Mouse (Mus musculus) right cerebral cortex, adult 2 months (tissue): ENCODE measurements around the gene Fbln2.
A peak's percentile ranks its signal among the peaks of the same experiment; 100 is the strongest.

ENCODE experiments used
- DNase-seq, 2 experiments: peaks; one replicate each; pipeline ENCODE4 v3.0.0; 2021 to 2022; ENCODE audit warnings: low spot score in 2 of 2

Fbln2 gene

DNA sequence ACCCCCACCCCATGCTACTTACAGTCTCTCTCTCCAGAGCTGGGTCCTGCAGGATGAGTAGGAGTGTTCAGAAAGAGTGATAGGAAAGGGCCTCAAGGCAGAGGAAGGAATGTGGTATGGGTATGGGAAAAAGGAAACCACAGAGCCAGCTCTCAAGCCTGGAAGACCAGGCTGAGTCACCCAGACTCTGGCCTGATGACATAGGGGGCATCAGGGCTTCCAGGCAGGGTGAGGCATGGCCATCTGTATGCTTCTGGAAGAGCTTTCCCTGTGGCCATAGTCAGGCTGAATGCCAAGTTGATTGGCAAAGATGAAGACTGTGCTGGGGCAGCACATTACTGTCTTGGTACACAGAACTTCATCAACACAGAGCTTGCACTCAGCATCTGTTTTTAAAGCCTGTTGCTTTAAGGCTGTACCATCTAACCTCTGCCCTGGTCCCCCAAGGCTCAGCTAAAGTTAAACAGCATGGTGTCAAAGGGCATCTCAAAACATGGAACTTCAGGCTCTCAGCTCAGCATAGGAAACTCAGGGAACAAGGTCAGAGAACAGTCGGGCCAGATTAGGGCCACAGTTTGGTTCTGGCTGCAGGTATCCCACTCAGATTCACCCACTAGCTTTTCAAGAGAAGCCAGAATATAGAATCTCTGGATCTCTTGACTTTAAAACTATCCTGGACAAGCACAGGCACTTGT, 19.3 kb upstream of the Fbln2 start:
- no peak for DNase-seq

DNA sequence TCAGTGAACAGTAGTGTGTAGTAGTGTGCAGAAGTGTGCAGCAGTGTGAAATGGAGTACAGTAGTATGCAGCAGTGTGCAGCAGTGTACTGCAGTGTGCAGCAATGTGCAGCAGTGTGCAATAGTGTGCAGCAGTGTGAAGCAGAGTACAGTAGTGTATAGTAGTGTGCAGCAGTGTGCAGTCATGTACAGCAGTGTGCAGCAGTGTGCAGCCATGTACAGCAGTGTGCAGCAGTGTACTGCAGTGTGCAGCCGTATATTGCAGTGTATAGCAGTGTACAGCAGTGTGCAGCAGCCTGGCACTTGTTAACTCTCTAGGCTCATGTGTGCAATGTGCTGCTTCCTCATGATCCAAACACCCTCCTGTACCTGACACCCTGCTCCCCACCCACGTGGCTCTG, 13.8 kb upstream of the Fbln2 start:
- DNase-seq, result no peak

- DNase-seq, result peak; percentile 29 to 59
These were observed 11.6 kb upstream of the Fbln2 start for GRCm38 (mm10) chr6:91200429-91201188.

DNA sequence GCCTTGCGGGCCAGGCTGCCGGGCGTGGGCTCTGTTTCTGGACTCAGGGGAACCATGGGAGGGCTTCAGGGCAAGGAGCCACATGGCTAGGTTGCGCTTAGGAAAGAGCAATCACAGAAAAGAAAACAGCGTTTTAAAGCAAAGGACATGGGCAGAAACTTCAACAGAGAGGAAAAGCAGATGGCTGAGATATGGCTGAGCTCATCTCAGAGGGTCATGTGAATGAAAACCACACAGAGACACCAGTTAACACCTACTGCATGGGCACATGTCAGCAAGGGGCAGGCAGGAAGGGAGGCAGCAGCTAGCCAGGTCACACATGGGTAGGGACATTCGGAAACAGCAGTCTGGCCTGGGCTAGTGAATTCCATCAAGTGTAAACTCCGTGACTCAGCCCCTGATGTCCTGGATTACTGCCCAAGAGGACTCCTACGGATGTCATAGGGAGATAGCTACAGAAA, 10.3 kb upstream of the Fbln2 start:
- DNase-seq, result no peak

DNA sequence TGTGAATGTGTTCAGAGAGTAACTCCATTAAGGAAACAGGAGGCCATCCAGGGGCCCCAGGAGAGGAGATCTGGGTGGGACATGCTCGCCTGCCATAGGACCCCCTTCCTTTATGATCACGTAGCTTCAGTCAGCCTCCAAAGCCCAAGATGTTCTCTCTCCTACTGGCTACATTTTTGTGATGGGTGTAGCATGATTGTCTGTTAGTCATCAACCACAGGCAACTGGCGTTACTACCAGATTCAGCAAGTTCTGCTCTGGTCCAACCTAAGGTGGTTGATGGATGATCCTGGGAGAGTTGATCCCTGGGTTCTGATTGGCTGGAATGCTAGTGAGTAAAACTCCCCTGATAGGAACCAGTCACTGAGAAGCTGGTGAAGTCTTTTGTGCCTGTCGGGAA, 9.7 kb upstream of the Fbln2 start:
- no peak for DNase-seq

GRCm38 (mm10) chr6:91205346-91205745, 6.9 kb upstream of the Fbln2 start:
- DNase-seq, result no peak

DNA sequence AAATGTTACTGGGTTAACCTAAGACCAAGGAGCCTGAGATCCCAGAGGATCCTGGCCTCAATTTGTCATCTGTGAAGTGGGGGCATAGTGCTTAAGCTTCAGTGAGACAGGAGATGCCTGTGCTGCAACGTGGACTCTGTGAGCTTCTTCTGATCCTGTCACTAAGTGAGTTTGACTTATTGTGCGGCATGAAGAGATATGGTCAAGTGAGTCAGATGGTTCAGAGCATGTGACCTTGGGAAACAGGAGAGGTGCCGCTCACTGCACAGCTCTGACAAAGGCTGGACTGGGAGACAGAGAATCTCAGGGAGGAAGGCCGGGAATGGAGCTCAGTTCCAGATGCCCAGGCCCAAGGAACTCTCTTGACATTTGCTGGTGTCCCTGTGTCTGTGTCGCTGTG, 6.5 kb upstream of the Fbln2 start:
- DNase-seq, result no peak

- no peak for DNase-seq
These were observed 4.8 kb upstream of the Fbln2 start for GRCm38 (mm10) chr6:91207491-91207890.

GRCm38 (mm10) chr6:91209780-91210179, 2.5 kb upstream of the Fbln2 start:
- no peak for DNase-seq

- no peak for DNase-seq
These were observed 1.4 kb upstream of the Fbln2 start for GRCm38 (mm10) chr6:91210852-91211251.

DNA sequence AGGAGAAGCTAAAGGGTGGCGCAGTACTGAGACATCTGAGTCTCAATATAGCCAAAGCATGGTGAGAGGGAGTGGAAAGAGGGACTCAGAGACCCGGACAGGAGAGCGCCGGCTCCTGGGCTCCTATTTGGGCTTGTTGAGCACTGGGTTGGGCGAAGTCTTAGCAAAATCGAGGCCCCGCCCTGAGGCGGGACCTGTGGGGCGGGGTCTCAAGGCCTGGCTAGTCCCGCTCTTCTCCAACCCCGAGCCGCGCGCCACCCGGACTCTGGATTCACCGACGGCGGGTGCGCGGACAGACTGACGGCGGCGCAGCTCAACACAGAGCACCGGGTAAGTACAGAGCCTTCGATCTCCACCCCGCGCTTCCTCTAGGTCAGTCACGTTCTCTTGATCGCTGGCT, 316 bp downstream of the Fbln2 start:
- no peak for DNase-seq

DNA sequence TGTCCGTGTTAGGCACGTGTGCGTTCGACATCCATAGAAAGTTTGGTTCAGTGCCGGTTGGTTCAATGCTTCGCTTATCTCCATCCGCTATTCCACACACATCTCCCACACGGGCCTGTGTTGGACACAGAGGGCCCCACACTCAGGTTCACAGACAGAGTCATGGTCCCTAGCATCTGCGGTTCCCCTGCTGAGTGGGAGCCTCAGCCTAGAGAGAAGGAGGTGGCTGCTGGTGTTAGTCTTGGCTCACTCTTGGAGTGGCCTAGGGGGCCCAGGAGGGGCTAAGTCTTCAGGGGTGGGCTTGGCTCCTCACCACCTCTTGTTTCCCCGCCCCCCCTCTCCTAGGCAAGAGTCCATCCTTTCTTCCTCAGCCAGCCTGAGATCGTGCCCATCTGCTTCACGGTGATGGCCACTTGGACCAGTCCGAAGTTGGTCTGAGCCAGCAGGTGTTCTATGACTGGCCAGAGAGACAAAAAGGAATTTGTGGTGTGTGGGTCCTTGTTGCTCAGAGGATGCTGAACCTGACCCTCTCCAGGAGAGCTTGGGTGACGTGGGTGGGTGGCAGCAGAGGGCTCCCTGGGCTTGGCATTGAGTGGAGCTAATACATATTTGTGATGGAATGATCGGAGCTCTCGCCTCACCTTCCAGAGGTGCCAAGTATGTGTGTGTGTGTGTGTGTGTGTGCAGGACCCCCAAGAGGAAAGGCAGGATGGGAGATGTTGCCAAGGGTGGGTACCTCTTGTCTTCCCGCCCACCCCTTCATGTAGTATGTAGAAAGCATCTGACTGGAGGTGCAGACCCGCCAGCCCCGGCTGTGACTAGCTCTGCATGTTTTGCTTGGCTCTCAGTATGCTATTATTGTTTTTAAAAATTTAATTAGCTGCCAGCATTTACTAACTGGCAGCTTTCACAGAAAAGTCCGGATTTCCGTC, 1.3 kb downstream of the Fbln2 start:
- no peak for DNase-seq

DNA sequence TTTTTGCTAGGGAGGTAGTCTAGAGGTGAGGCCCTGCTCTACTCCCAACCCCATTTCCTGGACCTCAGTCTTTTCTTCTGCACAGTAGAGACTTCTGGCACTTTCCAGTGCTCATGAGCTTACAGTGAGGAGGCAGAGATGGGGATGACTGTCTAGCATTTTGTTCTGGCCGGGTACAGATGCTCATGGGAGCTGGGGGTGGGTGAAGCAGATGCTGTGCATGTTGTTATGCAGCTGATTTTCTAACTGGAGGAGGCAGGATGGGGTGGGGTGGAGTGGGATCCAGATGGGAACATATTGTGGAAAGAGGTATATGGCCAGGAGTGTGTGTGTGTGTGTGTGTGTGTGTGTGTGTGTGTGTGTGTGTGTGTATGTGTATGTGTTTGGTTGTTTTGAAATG, 3.2 kb downstream of the Fbln2 start:
- peak in 1 of 2 experiments; percentile 43 for DNase-seq

DNA sequence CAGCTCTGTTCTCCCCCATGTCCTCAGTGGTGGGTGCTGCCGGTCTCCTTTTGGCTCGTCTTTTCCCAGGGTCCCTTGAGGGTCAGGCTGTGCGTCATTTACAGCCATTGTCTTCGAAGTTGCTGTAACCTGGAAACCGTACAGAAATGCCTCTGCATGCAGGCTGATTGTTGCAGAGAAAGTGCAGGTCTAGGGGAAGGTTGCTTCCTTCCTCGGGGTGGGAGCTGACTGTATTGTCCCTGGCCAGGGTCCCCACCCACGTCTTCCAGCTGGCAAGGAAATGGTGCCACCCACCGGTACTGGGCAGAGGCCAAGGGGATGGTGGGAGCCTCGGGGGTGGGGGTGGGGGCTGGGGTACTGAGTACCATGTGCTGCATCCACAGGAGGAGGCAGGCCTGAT, 6.2 kb downstream of the Fbln2 start:
- DNase-seq, result no peak

DNA sequence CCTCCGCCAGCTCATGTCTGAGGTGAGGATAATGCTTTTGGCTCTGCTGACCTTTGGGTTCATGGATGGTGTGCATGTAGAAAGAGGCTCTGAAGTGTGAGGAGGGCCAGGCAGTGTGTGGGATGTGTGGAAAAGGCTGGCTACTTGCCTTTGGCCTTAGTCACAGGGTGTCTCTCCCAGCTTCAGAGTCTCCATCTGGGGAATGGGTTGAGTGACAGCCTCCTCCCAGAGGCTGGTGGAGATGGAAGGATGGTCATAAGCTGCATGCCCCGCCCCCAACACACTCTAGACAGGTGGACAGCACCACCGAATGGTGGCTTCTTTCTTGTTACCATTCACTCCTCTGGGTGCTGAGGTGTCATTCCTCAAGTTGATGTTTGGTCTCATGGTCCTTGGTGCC, 6.6 kb downstream of the Fbln2 start:
- no peak for DNase-seq

DNA sequence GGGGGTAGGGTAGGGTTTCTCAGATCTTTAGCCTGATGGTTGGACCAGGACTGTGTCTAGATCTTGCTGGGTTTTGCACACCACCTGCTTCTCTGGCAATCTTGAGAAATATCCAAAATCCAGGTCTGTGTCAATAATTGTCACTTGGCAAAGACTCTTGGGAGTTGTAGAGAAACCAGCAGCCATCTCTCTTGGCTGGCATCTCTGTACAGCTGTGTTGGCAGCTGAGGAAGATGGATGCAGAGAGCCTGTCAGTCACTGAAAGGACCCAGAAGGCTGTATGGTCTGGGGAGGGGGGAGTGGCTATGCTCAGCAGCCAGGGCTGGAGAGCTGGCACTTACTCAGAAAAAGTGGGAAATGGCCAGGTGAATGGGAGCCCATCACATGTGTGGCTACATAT, 7.8 kb downstream of the Fbln2 start:
- DNase-seq, result no peak

DNA sequence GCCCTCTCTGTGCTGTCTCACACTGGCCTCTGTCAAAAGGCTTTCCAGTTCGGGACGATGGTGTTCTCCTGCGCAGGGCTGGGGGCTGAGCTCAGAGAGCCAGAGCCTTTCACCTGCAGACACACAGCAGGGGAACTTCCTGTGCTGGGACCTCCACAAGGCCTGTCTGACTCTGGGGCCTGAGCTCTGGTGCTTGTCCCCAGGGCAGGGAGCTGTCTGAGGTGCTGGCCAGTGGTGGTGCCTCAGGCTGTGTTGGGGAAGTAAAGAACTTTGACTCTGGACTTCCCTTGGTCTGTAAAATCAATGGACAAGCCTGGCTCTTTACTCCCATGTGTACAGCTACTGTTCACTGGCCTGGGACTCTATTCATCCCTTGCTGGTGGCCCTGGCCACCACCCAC, 8.8 kb downstream of the Fbln2 start:
- DNase-seq, result no peak

GRCm38 (mm10) chr6:91222694-91223346, 10.6 kb downstream of the Fbln2 start:
- DNase-seq, result no peak

GRCm38 (mm10) chr6:91224939-91225338, 12.7 kb downstream of the Fbln2 start:
- DNase-seq, result no peak

DNA sequence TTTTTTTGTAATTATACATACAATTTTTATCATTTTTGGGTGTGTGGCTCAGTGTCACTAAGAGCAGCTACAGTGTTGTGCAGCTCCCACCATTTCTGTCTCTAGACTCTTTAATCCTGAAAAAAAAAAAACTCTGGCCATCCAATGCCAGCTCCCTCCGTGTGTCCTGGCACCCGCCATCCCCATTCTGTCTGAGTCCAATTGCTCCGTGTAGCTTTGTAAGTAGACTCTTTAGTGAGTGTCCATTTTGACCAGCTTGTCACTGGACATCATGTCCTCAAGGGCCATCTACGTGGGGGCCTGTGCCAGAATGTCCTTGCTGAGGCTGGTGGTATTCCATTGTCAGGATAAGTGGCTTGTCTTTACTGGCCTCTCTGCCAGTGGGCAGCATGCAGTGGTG, 13.1 kb downstream of the Fbln2 start:
- DNase-seq, result no peak

DNA sequence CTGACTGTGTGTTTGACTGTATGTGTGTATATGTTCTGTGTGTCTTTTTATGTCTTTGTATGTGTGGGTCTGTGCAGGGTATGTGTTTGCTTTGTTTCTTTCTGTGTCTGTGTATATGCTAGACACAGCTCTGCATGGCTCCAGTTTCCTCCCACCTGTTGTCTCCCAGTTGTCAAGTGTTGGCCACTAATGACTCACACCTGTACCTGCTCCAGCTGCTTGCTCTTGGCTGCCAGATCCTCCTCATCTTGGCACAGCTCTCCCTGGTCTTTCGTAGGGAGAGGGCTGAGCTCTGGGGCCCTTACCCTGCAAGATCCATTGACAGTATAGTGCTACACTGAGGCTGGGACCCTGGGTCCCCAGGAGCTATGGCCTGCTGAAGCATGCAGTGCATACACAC, 13.8 kb downstream of the Fbln2 start:
- DNase-seq, result no peak

DNA sequence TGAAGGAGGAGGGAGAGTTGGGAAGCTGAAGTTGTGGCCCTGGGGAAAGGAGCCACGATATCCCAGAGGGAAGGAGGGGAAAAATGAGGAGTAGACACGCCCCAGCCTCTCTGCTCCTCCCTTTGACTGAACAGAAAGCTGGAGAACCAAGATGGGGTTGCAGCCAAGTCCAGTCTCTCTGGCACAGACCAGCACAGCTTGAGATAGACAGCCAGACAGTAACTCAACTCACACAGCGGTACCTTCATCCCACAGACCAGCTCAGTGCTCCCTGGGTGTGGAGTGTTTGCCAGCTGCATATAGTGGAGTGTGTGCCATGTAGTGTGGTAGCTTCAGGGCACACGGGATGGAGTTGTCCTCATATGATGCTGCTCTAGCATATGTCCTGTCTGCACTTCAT, 16.7 kb downstream of the Fbln2 start:
- no peak for DNase-seq
